Mouse (Mus musculus) gastrocnemius, postnatal 25 days (tissue): ENCODE results near the gene Fez2. TPM values are rescaled to one million over a fixed set of nuclear protein-coding genes. Genes with fewer than 3 reads are reported as not detected.
A peak's percentile ranks its signal among the peaks of the same experiment; 100 is the strongest.

ENCODE experiments used
- DNase-seq: peaks from one replicate; pipeline ENCODE4 v3.0.0; 2022
- long read RNA-seq, 2 experiments: library from polyadenylated mRNA; stranded (forward); transcript quantifications; one replicate each; pipeline ENCODE4 v2.0.0; 2021
- total RNA-seq, 2 experiments: library from RNA; stranded (reverse); gene quantifications; 1 replicate in 1 of 2; 2 replicates in 1 of 2; pipeline ENCODE4 v1.2.3; 2021

Fez2 gene
- total RNA-seq = 10 to 100 TPM; 52.0 to 62.7 TPM
- long read RNA-seq, experiment 1, transcript Fez2-201 (8 exons, 1,939 nt) = major isoform, 60 of 156 reads
- long read RNA-seq, experiment 1, transcript Fez2-202 (9 exons, 2,041 nt) = minor isoform, 45 of 156 reads
- long read RNA-seq, experiment 1, partial matches to known transcripts = 3 of 156 reads
- long read RNA-seq, experiment 1, other reads (novel, unspliced or antisense) = 48 of 156 reads
- long read RNA-seq, experiment 2, transcript Fez2-201 (8 exons, 1,939 nt) = major isoform, 66 of 149 reads
- long read RNA-seq, experiment 2, transcript Fez2-202 (9 exons, 2,041 nt) = minor isoform, 55 of 149 reads
- long read RNA-seq, experiment 2, partial matches to known transcripts = 3 of 149 reads
- long read RNA-seq, experiment 2, other reads (novel, unspliced or antisense) = 24 of 149 reads

DNA sequence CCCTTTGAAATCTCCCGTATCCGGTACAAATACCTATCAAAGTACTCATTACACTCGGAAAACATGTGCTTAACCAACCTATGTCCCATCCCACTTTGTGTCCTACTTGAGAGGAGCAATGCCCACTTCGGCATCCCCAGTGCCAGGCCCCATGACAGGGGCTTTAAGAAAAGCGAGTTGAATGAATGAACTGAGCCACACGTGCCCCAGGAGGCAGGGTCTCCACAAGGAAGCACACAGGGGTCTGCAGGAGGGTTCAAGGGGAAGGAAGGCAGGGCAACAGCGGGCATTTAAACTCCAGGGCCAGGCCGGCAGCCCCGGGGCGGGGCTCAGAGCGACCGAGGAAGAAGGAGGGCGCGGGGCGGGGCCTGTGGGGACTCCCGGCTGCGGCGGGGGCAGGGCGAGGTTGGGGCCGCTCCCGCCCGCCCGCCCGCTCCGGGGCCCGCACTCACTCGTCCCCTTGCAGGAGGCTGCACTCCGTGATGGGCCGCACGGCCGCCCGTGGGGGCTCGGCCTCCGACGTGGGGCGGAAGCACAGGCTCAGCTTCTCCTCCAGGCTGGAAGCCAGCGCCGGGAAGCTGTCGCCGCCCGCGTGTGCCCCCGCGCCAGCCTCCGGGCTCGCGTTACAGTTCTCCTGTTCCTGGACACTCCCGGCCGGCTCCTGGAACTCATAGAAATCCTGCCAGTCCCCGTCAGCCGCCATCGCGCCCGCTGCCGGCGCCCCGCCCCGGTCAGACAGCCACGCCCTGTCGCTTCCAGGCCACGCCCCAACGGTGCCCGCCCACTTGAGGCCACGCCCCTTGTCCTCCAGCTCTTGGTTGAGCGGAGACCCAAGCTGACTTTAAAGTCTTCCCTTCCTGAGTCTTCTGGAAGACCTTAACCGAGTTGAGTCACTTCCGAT, at the start of gene Fez2:
Fez2 (minus strand) TSS at position 772 of the 901 bp plus-strand sequence.
- peak; percentile 92 for DNase-seq

DNA sequence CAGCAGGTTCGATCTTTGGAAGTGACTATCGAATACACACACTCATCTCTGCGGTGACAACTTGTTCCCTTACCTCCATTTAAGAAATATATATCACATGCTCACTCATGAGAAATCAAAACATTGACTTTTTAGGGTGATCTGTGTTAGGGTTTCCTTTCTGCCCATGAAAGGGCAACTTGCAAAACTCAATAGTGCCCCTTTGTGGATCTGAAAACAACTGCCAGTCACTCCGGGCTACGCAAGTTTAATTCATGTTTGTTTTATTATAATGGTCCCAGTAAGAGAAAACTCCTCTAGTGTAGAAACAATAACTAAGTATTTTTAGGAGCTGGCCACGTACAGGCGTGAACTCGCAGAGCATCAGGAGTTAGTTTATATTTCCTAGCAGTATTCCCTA, 47.5 kb upstream of the Fez2 start:
- DNase-seq = no peak

DNA sequence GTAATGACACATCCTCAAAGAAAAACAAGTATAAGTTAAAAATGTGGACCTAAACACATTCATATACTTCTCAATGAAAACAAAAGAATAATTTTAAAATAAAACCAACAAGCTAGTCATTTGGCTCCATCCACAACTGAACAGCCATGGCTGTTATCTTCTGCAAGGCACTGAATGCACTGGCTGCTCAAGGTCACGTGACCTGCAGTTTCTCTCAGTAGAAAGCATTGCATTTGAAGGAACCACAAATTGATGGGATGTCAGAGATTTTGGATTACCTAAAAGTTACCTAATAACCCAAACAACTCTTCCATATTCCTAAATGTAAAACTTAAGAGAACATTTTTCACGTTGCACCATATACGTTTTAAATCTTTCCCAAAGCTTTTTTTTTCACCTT, 47.1 kb upstream of the Fez2 start:
- no peak for DNase-seq

DNA sequence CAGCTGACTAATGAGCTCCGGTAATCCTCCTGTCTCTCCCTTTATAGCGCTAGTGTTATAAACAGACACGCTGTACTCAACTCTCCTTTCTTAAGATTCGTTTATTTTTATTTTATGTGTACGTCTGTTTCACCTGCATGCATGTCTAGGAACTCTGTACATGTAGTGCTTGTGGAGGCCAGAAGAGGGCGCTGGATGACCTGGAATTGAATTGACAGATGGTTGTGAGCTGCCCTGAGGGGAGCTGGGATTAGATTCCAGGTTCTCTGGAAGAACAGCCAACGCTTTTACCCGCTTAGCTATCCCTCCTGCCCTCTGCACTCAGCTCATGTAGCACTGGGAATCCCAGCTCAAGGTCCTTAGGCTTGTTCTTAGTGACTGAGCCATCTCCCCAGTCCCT, 42.2 kb upstream of the Fez2 start:
- DNase-seq = no peak

DNA sequence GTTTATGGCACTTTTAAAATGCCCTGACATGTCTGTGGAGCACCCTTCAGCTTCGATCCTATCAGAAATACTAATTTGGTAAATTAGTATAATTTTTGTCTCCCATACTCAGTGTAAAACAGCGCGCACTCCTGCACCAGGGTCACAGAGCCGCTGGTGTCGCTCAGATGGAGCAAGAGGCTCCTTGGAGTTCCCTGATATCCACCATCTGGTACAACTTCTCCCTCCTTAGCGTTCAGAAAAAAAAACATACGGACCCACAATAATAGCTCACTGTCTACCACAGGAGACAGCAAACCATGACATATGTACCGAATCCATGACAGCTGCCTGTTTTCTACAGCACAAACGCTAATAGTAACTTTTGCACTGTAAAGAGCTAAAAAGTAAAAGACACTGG, 37.6 kb upstream of the Fez2 start:
- DNase-seq = no peak

DNA sequence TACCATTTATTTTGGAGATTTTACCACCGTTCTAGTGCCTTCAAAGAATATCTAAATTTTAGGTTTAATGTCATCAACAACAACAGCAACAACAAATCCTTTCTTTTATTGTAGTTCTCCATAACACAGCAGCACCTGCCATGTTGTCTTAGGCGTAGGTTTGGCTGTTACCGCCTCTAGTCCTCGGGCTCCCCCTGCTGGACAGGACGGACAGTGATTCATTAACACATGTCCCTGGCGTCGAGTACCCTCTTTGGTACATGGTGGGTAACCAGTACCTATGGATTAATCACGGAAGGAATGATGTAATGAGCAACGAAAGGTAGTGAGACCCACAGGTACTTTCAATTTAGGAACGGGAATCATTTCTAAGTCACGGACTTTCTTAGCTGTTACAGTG, 37.2 kb upstream of the Fez2 start:
- DNase-seq = peak; percentile 19

DNA sequence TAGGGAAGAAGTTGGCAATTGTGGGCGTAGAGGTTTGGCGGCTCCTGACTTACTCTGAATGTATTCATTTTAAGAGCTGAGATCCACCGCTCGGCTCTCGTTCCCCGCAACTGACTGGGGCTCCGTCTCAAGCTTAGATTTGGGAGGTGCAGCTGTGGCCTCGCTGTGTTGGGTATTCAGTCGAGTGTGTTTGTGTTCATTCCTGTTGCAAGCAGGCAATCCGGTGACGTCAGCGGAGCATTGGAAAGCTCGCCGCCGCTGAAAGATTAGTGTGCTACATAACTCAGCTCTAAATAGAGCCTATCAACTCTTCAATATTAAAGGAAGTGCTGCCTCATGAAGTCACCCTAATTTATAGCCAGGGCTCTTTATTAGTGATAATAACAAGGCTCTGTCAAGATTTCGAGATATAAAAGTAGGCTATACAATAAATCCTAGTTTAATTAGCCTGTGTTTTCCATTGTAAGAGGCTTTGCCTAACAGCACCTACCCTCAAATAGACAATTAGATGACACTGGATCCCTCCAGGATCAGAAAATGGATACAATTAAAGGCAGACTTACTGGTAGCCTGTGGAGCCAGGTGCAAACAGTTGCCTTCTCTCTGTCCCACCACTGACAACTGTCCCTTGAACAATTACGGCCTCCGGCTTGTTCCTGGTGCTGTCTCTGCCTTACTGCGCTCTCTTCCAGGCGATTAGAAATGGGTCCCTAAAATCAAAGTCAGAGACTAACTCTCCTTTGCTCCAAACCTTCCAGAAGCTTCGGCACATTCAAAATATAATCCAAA, 36.4 kb upstream of the Fez2 start:
- DNase-seq = no peak

DNA sequence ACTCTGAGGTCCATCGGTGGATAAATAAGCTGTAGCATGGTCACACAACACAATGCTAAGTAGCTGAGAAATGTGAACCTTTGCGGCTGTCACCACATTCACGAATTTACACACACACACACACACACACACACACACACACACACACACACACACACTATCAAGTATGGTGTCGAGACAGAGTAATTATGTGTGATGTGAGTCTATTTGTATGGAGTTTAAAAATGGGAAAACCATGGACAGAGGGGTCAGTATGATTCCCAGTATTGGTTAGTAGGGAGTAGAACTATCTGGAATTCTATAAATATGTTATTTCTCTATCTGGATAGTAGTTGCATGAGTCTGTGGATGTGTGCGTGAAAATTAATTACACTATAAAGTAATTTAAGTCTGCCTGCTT, 35.6 kb upstream of the Fez2 start:
- no peak for DNase-seq

DNA sequence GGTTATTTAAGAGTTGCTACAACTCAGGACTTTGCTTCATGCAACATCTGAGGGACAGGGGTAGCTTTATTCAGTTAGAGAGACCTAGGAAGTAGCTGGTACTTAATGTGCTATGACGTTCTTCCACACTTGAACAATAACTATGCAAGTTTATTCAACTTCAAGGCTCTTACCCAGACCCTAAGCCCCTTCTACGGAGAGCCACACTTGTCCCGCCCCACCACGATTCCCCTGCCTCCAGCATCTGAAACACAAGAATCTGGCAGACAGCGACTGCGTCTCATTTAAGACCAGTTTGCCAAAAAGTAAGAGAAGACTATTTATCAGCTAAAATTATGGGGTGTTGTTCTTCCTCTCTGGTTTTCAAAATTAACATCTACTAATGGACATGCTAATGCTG, 33.9 kb upstream of the Fez2 start:
- DNase-seq = no peak

DNA sequence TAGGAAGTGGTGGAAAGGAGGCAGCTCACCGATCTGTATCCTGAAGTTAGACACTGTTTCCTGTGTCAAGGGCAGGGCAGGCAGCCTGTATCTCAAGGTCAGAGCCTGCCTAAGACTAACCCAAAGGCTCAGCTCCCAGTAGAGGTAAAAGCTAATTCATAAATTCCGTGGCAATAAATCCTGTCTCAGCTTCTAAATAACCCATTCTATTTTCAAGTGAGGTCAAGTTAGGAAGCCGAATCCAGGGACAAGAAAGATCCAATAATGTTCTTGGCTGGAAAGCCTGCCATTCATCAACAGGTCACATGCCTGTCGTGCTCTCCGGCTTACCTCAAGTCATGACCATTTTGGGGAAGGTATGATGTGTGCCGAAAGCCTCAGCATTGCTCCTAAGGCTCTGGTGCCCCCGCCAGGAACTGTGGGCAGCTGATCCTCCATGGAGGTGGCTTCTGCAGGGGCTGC, 33.4 kb upstream of the Fez2 start:
- peak; percentile 12 for DNase-seq

DNA sequence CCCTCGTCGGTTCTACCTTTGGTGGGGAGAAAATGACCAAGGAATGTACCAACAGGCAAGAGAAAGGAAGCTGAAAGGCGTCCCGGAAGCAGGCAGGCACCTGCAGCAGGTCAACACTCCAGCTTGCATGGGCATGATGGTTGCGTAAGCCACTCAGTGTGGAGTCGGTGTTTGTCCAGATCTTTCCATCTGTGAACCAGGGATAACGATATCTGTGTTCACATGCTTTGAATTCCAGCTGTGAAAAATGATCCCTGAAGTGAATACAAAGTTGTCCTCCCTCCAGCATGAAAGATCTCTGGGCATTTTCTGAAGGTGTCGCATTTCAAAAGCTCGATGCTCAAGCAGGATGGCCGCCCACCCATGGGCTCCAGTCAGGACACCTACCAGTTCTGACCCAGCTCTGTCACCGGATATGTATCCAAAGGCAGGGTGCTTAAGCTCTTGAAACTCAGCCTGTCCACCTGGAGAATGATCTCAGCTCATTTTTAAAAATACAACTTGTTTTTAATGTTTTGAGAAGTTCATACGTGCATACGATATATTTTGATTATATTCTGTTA, 31.8 kb upstream of the Fez2 start:
- no peak for DNase-seq

DNA sequence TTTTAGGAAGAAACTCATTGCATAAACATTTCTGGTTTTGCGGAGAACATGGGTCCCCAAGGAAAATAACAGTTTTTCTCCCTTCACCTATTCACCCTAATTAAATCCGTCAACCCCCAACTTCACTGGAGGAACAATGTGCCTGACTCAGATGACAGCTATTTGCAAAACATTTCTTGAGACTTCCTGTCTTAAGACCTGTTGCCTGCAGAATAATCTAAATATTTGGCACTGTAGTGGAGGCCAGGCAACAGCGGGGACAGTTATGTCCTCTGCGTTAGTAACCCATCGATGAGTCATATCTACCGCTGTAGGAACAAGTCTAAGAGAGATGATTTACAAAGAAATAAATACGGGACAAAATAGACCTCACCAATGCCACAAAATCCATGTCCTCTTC, 26.9 kb upstream of the Fez2 start:
- DNase-seq = no peak

DNA sequence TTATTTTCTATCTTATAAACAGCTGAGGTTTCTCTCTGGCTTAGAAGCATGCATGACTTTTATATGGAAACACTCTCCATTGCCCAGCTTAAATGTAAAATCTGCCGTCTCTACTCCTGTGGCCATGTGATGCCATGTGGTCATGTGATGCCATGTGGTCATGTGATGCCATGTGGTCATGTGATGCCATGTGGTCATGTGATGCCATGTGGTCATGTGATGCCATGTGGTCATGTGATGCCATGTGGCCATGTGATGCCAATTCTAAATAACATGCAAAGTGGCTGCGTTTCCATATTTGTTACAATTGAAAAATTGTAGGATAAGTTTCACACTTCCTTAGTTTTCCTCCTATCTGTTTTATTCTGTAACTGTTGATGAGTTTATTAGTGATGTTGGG, 22.8 kb upstream of the Fez2 start:
- DNase-seq = no peak

DNA sequence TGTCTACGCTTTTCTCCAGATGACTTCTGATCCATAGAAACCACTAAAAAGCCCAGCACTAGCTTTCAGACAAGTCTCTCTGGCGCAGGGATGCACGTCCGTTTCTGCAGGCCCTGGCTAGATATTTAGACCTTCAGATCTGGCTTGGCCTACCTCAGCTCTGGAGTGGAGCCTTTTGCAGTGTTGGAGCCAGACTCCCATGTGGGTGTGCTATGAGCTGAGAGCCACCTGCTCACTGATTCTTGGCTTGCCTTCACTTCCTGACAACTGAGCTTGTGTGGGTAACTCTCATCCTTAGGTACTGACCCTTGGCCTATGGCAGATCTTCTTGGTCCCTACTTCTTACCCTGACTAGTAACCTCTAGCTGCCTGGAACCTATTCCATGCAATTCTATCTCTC, 19.2 kb upstream of the Fez2 start:
- DNase-seq = peak; percentile 67

DNA sequence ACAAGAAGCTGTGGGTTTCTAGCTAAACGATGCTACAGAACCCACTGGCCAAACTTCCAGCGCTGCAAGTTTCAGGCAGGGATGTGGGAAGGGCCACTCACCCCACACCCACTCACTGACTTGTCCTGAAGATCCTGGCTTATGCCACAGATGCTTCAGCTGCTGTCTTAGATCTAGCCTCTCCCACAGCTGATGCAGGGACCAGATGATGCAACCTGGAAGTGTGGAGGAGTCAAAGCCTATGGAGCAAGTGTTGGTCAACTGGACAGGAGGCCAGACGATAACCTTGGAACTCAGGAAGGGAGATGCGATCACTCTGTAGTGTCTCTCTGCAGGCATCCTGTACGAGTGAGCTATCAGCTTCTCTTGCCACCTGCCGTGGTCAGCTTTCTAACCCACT, 17.7 kb upstream of the Fez2 start:
- no peak for DNase-seq

DNA sequence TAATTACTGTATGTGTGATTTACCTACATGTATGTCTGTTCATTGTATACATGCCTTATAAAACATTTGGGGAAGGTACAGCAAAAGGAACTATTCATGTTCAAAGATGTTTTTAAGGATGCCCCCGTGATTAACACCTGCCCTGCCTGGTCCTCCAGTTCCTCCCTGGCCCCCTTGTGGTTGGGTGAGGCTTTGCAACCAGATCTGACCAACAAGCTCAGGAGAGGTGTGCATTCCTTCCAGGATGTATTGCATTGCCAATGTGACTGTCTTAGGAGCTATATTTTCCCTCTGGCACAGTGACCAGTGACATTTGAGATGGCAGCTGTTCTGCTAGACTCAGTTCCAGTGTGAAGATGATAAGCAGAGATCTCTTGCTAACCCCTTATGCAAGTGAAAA, 16.8 kb upstream of the Fez2 start:
- peak; percentile 66 for DNase-seq

DNA sequence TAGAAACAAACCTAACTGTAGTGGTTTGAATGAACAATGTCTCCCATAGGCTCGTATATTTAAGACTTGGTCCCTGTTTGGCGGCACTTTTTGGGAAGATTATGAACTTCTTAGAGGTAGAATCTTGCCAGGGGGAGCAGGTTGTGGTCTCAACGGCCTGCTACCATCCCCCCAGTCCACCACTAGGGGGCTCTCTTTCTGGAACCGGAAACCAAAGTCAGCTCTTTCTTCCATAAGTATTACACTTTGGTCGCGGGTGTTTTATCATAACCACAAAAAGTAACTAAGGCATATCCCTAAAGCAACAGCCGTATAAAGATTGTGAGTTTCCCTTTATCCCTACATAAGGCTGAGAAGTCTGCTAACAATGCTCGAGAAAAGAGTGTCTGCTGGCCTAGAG, 12.4 kb upstream of the Fez2 start:
- no peak for DNase-seq

DNA sequence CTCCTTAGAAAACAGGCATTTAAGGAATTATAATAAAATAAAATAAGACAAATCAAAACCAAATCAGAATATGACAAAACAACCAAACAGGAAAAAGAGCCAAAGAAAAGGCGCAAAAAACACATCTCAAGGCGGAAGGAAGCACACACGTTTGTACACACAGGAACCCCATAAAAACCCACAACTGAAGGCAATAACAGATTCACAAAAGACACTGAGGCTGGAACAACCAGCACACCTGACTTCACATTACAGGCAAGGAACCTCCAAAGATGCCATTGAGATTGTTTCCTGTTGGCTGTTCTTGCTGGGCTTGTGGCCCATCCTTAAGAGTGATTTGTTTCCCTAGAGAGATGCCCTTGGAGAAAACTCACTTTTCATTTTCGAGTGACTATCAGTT, 11.1 kb upstream of the Fez2 start:
- DNase-seq = no peak

DNA sequence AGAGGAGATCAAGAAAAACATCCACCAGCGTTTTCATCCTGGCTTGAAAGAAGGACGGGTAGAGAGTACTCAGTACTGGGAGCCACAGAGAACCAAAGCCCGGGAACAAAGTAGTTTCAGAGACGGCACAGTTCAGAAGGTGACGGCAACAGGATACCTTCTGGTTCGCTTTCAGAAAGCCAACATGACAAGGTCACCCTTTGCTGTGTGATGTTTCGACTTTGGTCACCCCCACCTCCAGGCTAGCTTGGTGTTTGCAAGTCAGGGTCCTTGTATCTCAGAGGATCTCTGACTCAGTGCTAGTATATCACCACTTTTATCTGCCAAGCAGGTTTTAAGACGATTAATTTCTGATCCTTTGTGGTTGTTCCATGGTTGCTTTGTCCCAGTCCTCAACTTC, 7.1 kb upstream of the Fez2 start:
- no peak for DNase-seq

DNA sequence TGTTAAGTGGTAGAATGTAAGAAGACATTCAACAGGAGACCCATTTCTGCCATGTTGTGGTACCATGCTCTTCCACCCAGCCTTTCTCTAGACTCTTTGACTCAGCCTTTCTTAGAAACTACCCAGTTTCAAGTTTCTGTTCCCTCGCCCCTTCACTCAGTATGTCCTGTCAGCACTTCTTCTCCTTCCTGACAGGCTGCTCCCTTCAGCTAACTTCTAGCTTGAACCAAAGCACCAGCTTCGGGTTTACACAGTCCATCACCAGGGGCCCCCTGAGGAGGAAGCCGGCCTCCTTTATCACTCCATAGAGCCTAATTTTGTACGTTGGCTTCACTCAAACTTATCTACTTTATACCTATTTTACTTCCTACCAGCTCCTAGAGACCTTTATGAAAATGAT, 1.3 kb upstream of the Fez2 start:
- no peak for DNase-seq

DNA sequence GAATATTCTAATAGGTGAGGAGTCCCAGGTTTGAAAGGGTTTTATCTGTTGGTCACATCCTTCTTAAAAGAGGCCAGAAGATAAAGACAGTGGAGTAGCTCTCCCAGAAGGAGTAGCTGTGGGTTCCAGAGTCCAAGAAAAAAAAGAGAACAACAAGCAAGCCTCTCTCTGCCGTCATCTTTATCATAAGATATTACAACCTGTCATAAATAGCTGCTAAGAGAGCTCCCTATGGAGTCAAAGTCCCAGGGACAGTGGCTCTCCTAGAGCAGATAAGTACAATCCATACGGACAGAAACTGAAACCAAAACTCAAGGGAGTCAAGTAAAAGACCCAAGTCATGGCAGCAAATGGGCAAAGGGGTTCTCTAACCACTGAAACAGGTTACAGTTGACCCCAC, 2.7 kb downstream of the Fez2 start:
- DNase-seq = no peak

DNA sequence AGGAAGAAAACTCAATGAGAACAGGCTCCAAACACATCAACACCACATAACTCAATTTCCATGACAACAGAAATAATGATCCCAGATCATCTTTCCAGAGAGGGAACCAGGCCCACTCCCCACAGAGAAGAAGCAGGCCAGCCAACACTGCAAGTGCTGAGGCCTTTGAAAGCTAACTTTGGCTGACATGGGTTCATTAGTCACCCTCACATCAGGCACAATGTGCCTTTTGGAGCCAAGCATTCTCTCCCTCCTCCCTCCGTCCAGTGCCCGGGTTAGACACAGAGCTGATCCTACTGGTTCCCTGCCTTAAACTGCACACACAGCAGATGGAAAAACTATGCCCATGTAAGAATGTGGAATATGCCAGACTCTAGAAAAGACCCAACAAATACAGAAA, 8.1 kb downstream of the Fez2 start:
- DNase-seq = peak; percentile 53
